Mouse (Mus musculus): ENCODE measurements around the gene Nlgn1.

Nlgn1 gene

DNA sequence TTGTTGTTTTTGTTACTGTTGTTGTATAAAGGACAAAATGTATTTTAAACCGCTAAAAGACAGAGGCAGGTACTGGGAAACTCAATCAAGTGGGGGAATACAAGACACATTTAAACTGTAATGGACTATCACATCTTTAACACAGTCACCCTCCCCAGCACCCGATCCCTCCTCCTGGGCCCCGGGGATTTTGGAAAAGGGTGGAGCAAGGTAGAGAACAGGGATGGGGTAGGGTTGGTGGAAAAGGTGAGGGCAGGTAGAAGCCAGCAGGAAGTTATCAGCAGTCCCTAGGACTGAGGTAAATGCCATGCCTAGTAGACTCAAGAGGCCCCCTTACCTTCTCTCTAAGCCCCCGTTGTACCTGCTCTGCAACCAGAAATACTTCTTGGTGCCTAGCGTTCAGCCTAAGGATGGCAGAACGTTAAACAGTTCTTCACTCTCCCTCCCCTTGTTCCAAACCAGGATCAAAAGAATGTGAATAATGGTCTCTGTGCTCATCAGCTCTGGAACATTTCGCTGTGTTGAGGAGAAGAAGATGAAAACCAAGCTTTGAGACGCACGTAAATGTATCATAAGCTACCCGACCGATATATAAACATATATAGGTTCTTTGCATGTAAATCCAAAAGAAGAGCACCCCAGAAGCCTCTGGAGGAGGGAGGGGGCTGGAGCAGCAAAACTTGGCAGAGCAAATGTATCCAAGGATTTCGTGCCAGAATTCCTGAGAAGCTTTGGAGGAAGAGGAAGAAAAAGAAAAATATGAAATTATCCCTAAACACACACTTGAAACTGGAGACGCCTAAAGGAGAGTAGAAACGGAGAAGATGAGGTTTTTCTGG lies at the start of gene Nlgn1:
Nlgn1 (minus strand) TSS at position 61 of the 839 bp plus-strand sequence.
- no peak for DNase-seq

DNA sequence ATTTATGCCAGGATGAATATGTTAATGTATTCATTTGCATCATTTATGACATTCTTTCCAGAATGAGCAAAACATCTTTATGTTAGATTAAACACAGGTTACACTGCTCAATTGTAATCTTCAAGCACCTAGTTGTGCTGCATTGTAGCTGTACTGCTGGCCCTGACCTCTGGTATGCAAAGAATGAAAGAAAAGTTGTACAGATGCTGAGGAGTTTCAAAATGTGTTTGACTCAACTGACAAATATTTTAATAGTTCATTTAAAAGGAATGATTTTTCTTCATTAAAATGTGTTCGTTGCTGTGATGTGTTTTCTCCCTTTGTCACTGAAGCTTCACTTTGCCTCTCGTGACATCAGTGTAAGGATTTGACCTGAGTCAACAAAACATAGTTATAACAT lies 46.0 kb upstream of the Nlgn1 start:
- DNase-seq, result no peak

DNA sequence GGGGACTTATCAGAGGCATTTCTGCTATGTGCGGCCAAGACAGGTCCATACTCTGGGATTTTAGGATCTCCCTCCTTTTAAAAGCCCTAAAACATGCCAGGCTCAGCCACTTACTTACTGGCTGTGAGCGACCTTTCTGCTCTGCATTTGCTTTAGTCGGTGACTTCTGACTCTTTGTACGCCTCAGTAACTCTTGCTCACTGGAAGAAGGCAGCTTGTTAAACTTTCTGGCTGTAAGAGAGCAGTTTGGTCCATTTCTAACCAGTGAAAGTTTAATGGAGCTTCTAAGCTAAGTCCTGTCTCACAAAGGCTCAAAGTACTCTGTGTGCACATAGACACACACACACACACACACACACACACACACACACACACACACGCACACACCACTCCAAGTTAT lies 22.8 kb upstream of the Nlgn1 start:
- no peak for DNase-seq

DNA sequence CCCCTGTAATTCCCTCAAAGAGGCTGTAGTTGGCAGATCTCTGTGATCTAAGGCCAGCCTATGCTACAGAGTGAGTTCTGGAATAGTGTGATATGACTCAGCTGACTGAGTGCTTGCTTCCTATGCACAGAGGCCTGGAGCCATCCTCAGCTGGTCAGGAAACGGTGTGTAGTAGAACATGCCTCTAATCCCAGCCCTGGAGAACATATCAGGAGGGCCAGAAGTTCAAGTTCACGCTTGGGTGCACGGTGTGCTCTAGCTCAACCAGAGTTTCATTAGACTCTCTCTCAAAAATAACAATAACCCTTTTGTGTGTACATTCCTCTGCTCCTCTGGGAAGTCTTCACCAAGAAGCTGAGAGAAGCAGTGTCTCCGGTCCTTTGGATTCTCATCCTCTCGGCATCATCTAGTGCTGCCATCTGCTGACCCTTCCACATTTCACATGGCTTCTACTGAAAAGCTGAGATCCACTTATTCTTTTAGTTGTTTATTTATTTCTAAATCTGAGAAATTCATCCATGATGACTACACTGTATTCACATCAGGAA lies 22.3 kb upstream of the Nlgn1 start:
- no peak for DNase-seq

DNA sequence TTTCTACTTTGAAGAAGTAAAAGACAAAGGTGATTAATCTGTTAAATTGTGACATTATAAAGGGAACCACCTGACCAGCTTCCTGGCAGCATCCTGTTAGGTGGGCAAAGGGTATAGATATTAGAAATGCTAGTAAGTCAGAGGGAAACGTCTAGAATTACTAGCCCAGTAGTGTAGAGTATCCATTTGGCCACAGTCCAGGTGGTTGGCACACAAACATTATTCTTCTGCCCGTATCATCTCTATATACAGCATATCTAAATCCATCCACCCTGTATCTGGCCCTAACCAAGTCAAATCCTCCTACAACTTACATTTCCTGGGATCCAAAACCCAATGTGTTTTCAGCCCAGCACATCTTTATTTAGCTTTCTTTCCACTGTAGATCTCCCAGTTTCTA lies 5.2 kb upstream of the Nlgn1 start:
- DNase-seq, result no peak

DNA sequence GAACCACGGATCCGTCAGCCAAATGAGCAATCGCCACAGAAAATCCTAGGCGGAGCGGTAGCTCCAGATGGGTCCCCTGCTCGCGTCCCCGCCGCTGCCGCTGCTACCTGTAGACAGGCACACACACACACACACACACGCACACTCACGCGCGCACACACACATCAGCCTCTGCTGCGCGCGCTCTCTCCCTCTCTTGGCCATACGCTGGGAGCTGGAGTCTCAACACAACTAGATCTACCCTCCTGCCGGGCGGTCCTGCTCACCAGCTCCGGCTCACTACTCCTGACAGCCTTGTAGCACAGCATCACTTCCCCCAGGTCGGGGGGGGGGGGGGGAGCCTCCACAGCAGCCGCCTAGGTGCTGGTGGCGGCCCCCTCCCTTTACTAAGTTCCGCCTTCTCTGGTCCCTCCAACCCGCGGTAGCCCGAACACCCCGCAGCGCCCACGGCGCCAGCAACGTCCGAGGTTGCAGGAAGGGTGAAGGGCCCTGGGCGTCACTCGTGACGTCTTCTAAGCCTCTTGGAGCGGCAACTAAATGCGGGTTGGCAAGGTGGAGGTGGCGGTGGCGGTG lies 1.1 kb upstream of the Nlgn1 start:
- no peak for DNase-seq

DNA sequence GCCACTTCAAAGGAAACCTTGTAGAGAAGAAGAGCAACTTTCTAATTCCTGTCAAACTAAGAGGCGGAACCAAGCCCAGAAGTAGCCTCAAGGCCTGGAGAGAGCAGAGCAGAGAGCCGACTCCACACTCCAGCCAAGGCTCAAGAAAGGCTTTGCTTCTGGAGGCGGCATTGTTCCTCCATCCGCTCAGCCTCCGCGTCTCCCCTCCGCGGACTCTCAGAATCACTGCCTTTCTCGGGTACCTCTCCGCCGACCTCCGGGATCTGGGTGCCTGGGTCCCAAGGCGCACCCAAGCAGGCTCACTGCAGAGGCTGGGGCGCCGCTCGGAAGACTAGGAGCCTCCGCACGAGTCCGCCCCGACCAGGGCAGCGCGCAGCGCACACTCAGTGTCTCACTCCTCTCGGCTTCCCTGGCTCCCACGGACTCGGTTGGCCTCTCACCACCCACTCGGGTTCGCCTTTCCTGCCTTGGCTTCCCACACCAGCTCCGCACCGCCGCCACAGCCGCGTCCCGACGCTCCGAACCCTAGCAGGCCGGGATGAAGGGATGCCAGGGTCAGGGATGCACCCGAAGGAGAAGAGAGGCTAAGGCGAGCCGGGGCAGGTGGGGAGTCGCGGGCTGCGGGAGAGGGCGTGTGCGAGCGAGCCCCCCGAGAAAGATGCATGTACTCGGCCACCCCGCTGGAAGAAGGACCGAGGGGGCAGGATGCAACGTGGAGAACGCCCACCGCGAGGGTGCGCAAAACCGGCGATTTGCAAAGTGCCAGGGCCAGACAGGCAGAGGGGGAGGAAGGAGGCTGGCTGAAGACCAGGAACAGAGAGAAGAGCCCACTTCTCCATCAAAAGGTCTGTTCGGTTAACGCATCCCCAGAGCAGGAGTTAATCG lies 841 bp downstream of the Nlgn1 start:
- DNase-seq, result no peak

DNA sequence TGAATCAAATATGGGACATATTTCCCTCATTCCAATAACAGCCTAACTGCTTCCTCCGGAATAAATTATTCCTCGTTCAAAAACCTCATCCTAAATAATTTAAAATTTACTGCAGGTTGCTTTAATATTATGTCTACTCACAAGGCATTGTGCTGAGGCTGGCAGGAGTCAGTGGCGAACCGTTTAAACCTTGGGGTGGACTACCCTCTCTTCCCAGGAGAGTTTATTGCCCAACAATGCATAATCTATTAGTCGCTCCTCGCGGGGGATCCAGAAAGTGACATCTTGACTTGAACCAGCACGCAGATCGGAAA lies 1.4 kb downstream of the Nlgn1 start:
- DNase-seq, result no peak

DNA sequence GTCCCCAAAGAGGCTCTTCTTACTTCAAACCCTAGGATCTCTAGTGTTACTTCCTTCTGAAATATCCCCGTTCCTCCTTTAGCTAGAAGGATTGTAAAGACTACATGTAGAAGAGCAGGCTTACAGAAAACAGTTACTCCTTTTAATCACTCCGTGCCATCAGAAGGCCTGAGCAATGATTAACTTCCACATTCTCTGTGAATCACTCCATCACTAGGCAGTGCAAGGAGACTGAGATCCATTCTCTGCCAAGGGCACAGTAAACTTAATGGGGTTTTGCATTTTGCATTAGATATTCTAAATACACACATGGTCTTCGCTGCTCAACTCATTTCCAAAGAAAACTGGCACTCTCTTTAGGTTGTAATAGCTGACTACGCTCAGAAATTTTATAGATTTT lies 2.2 kb downstream of the Nlgn1 start:
- no peak for DNase-seq

DNA sequence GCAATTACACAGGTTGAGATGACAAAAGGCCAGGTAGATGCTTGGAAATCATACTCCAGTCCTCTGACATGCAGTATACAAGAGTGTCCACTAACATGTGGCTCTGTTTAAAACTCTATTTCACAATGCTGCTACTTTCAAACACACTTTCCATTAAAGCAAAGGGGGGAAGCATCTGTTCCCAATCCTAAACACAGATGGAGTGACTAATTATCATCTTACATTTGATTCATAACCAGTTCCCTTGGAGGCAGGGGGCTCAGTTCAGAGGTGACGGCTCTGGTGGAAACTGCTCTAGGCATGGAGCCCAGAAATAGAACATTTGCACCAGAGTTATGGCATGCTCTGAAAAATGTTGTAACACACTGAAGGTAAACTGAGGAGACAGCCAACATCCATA lies 7.8 kb downstream of the Nlgn1 start:
- DNase-seq, result no peak

DNA sequence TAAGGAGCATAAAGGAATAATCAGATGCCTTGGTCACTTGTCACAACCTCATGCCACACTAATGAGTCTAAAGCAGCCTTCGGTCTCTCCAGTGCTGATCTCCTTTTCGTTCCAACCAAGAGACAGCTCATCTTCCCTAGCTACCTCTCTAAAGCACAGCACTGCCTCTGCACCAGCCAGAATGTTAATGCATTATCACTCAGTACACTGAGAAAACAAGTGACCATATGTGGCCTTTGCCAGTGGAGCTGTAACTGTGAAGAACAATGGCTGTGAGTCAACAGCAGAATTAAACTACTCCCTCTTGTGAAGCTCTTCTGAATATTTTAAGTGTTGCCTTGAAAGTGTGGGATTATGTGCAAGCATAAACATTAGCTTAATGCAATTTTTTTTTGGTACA lies 14.9 kb downstream of the Nlgn1 start:
- DNase-seq, result no peak

DNA sequence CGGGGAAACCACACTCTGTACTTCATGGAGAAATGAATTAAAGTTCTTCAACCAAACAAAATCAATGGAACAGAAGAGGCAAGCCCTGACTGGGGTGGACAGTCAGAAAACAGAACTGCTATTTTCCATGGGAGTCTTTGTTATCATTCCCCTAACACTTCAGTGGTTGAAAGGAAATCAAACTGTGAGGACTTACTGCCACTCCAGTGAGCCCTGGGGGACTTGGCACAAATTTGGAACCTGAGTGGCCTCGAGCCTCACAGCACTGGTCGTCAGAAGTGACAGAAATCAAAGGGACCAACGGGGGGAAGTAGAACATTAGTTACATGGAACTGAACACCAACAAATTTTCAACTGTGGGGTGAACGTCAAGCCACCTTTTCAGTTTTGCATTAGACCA lies 34.4 kb downstream of the Nlgn1 start:
- DNase-seq, result no peak

DNA sequence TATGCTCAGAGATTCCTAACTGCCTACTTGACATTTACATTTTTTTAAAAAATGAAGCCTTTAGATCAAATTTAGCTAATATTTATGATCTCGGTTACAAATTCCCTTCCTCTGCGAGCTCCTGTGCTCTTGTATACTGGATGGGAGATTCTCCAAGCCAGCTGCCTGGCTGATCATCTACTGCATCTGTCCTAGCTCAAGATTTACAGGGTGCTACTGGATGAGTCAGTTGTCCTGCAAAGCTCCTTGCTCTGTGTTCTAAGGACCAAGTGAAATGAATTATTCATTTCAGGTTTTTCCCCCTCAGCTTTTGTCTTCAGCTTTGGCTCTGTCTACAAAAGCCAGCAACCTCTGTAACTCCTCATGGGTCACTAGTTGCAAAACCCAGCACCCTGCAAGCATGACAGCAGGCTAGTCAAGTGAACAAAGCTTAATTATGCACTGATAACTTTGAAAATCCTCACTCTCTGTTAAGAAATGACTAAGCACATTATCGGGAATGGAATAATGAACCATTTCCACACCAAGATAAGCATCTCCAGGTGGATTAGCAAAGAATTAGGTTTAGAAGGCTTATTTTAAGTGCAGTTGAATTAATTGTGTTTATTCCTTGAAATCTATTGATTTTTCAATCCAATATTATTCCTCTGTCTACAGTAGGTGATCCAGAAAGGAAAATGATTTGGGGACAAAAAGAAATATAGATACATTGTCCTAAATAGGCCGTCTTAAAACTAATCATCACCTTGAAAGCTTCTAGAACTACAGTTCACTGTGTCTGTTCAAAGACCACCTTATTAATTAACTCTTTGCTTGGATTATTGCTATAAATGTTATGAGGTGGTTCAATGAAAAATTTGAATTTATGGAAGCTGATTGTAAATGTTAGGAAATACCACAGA lies 61.1 kb downstream of the Nlgn1 start:
- DNase-seq, result no peak

DNA sequence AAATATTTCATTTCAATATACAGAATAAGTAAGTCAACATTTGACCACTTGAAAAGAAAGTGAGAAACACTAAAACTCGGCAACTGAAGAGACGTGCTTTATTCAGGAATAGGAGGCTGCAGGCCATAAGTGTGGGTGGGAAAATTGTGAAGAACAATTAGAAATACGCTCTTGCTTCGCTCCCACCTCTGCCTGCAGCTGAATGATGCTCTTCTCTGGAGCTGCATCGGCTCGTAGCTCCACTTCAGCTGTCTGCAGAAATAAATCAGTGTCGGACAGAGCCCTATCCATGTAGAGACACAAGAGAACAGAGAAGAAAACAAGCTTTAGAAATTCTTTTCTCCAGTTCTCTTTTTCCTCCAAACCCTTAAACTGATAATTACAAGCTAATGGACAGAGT lies 85.7 kb downstream of the Nlgn1 start:
- no peak for DNase-seq

DNA sequence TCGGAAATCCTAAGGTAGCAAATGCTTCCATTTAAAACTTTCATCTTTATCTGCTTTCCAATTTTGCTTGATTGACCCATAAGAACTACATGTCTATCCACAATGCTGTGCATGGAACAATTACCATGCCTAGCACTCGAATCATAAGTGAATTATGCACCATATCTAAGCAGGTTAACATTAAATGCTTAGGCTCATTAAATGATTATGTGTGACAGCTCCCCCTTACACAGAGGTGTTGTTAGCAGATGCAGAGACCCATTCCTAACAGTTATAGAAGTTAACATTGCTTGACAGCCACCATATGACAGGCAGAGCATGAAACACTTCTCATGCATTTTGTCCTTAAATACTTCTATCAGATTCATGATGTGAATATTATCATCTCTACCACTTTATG lies 89.0 kb downstream of the Nlgn1 start:
- no peak for DNase-seq

DNA sequence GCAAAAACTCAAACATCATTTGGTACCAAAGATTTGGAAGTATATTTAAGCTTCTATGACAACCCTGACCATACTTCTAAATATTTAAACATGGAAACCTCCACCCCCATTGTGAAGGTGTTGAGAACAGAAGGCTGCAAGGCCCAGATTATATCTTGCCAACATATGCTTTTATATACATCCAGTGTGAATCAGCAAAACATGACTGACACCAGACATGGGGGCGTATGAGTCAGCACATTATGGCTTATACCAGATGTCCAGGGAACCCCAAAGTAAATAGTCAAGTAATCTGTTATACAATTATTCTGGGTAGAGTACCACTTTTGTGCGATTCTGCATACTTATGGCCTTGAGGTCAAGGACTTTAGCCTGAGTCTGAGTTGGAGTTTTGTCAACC lies 102.3 kb downstream of the Nlgn1 start:
- no peak for DNase-seq

DNA sequence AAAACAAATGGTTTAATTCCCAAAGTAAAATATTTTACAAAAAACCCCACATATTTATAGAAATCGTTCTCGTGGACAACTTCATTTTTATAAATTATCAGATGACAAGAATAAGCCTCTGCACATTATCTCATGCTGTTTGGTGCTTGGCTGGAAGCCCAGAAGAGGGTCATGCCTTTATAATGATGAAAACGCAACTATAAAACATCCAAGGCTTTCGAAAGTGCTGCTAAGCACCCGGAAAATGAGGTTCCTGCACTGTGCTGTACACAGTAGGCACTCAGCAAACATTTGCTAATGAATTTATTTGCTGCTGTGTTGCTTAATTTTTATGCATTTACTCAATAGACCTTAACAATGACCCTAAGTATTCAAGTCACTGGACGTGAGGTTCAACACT lies 103.4 kb downstream of the Nlgn1 start:
- peak; percentile 3 for DNase-seq

DNA sequence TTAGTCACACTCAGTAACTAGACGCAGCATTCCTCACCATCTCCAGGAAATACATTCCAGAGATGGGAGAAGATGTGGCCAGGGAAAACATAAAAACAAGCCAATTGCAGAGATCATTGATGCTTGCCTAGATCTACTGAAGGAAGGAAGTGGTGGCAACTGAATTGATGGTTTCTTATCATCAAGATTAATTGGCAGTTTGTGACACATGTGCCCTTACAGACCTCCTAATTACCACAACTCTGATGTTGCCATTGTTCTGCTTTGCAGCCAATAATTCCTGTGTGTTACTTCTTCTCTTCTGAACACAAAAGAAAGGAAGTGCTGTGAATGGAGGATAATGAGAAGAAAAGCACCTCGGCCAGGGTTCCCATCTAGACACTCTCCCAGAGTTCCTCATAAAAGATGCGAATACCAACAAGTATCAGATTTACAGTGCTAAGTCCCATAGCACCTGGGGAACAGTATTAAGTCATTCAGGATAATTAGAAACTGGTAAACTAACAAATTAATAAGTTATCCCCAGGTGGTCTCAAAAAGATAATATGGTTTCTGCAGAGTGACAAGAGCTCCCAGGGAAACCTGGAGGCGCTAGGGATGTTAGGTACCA lies 104.0 kb downstream of the Nlgn1 start:
- DNase-seq, result no peak

DNA sequence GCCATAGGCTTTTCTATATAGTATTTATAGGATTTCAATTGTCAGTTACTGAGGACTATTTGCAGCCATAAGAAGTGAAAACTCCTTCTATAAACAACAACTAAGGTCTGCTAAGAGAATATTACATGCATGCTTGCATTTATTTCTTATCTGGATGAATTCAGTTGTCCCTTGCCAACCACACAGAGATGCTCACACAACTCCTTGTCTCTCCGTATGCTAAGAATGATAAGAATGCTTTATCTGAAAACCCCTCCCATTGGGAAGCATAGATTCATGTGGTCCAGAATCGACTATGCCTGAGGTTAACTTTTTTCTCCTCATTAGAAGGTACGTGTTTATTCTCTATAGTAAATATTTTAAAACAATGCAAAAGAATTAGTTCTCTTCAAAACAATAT lies 108.8 kb downstream of the Nlgn1 start:
- no peak for DNase-seq

DNA sequence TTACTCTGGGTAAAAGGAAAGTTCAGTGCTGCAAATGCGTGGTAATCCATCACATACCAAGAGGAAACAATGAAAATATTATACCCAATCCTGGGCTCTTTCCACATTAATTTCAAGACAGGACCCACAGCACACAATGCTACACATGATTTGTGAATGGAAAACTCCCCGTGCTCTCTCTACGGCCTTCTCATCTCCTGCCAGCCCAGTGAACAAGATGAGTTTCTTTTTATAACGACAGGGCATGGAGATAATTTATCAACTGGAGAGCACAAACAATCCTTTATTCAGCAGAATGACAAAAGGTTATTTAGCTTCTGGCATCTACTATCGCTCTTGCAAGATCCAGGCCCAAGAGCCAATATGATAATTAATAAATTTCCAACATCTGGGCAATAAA lies 116.0 kb downstream of the Nlgn1 start:
- DNase-seq, result no peak

DNA sequence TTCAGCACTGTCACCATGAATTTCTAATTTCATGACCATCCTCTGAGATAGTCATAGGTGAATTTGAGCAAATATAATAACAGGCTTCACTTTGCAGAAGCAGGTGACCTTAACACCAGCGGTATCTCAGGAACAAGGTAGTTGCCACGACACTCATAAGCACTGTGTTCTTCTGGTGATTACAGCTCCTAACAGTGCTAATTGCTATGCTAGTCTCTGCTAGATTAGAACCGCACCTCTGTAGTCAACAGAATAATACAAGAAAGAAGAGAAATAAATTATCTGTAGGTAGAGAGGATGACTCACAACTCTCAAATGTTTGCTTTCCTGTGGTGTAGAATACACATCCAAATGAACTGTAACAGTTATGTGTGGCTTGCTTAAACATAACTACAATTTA lies 129.6 kb downstream of the Nlgn1 start:
- no peak for DNase-seq

DNA sequence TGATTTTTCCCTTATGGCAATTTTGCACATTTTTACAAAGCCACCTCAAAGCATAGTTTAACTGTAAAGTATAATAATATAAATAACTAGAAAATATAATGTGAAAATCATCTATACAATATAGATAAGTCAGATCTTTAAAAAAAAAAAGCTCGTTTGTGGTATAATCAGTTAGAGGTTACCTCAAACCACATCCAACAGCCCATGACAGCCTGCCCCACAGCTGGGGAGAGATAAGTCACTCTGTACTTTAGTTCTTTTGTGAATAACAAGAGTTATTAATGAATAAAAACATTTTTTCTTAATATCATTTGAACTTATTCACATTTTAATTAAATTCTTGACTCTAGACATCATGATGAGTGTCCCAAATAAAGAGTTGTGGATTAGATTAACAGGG lies 130.8 kb downstream of the Nlgn1 start:
- no peak for DNase-seq
